8 mouse cellular contexts compared by ENCODE assay signal in genomic region chr9:50768107-50769002, GRCm38 (mm10). TPM values are rescaled to one million over a fixed set of nuclear protein-coding genes. Genes with fewer than 3 reads are reported as not detected.
DNase-seq lines count a peak whose midpoint lies in the region; ATAC-seq lines count a peak whose summit lies in the region.

Fdxacb1 (plus strand) TSS chr9:50768236.

- H3K27me3 ChIP-seq in forebrain, embryonic 14.5 days (replicated peaks; ENCODE audit: control insufficient read depth, insufficient read depth, low read length) = no peaks in the 10 kb centered on the region
- H3K27me3 ChIP-seq in neural tube, embryonic 15.5 days (replicated peaks) = no peaks in the 10 kb centered on the region

- H3K9me3 ChIP-seq in forebrain, embryonic 14.5 days (replicated peaks; ENCODE audit: control insufficient read depth, low read length) = no peaks in the 10 kb centered on the region
- no peaks in the 10 kb centered on the region for H3K9me3 ChIP-seq in neural tube, embryonic 15.5 days (replicated peaks)

- intact Hi-C loops in heart, postnatal 14 days (cut with DNase I) = loop anchor here (5.0 kb wide), 2 partner anchors 61 to 151 kb away; partner anchors contain the start of genes Nkapd1 and Pih1d2

- peak within 1 kb of the TSS; percentile 73 for H3K4me2 ChIP-seq in forebrain, embryonic 14.5 days (ENCODE audit: low read length)
- H3K4me2 ChIP-seq in neural tube, embryonic 15.5 days = peak within 1 kb of the TSS; percentile 87

- H3K27ac ChIP-seq in forebrain, embryonic 14.5 days (ENCODE audit: low read depth, low read length) = peak within 1 kb of the TSS; percentile 85
- H3K27ac ChIP-seq in neural tube, embryonic 15.5 days (replicated peaks) = peak within 1 kb of the TSS; percentile 95

- peak within 1 kb of the TSS; percentile 59 for H3K4me3 ChIP-seq in forebrain, embryonic 14.5 days (ENCODE audit: low read depth, low read length)
- peak within 1 kb of the TSS; percentile 65 for H3K4me3 ChIP-seq in neural tube, embryonic 15.5 days (replicated peaks)

- H3K4me1 ChIP-seq in forebrain, embryonic 14.5 days (ENCODE audit: control insufficient read depth, insufficient read depth, low read length) = 0 out of 2 replicates have a peak, but pooled peaks cover 2% of the 10 kb centered on the region
- H3K4me1 ChIP-seq in neural tube, embryonic 15.5 days = peaks cover 17% of the 10 kb centered on the region

- ATAC-seq in forebrain, embryonic 14.5 days = peak; percentile 98
- ATAC-seq in neural tube, embryonic 15.5 days (ENCODE audit: low FRiP score) = peak; percentile 94

- DNase-seq in ES-CJ7 (ENCODE audit: low read depth, low spot score) = peak; percentile 98
- DNase-seq in cerebellum, adult 11 months = peak; percentile 98
- DNase-seq in forebrain, embryonic 14.5 days (ENCODE audit: low spot score) = peak; percentile 99
- peak; percentile 96 to 99 for DNase-seq in heart, postnatal 14 days
- peak; percentile 99 for DNase-seq in layer of hippocampus, adult 11-12 months (ENCODE audit: low spot score)
- DNase-seq in lung, adult 18-20 months = peak; percentile 99
- DNase-seq in testis, postnatal 14 days (ENCODE audit: low spot score) = peak; percentile 98

- H3K9ac ChIP-seq in forebrain, embryonic 14.5 days (ENCODE audit: low read length) = peak within 1 kb of the TSS; percentile 69
- H3K9ac ChIP-seq in neural tube, embryonic 15.5 days (replicated peaks) = peak within 1 kb of the TSS; percentile 64

- peaks cover 10% of the 10 kb centered on the region; the same call in 1 of the 2 replicates for H3K36me3 ChIP-seq in forebrain, embryonic 14.5 days (ENCODE audit: control insufficient read depth, insufficient read depth, low read length)
- peaks cover 12% of the 10 kb centered on the region for H3K36me3 ChIP-seq in neural tube, embryonic 15.5 days

- WGBS in forebrain, embryonic 14.5 days = 4% methylated on average over 59 of the region's 59 CpGs
- 5% methylated on average over 59 of the region's 59 CpGs for WGBS in neural tube, embryonic 15.5 days

RNA-seq across cellular contexts. Expression of gene Fdxacb1, which starts in this region (rescaled TPM):
- polyA plus RNA-seq in forebrain, embryonic 14.5 days (2014; fragmentation: Nextera tagmentation; extraction: Ambion mirVana) = 10.0 and 10.1 TPM in 2 replicates
- 1 to 10 TPM; 5.7 to 6.0 TPM for total RNA-seq in heart, postnatal 14 days (2021)
- 9.0 and 10.8 TPM in 2 replicates for polyA plus RNA-seq in neural tube, embryonic 15.5 days (2015; fragmentation: Nextera tagmentation; extraction: Ambion mirVana)

Comparison
In these comparisons a context has a peak if more than half of its experiments do, and no peak if none do; other contexts are left out.
1. Peak in every context shown above with its lines: DNase-seq, ATAC-seq, H3K4me3 ChIP-seq and H3K27ac ChIP-seq.